Mouse (Mus musculus) embryonic fibroblast, embryonic 13.5 days (primary cell): ENCODE data around the gene Fhad1.

ENCODE experiments used
- CTCF ChIP-seq: IDR thresholded peaks from 2 replicates; pipeline ENCODE4 v1.5.1; 2011; ENCODE audit warnings: mild to moderate bottlenecking, control low read depth, low read length, moderate library complexity, borderline replicate concordance; ENCODE audit not compliant: insufficient read depth
- POLR2A ChIP-seq: IDR thresholded peaks from 2 replicates; pipeline ENCODE4 v1.6.1; 2011; ENCODE audit warnings: low read depth, mild to moderate bottlenecking, control low read depth, low read length, moderate library complexity

GRCm38 (mm10) chr4:141904710-141905109 is 110.2 kb downstream of the Fhad1 start:
- no peak for TF ChIP-seq POLR2A
- no peak for TF ChIP-seq CTCF
